Mouse (Mus musculus) forebrain, postnatal 0 days (tissue): ENCODE measurements around the gene Cfap54. TPM values are rescaled to one million over a fixed set of nuclear protein-coding genes. Genes with fewer than 3 reads are reported as not detected.

Source experiments
- ATAC-seq: fragments of 200-750 bp; cut with Nextera tagmentation; 2 replicates; pipeline ENCODE4 v1.8.0; 2017; ENCODE audit warnings: mild to moderate bottlenecking, moderate library complexity
- DNase-seq: peaks from one replicate; pipeline ENCODE4 v3.0.0-alpha.2; 2015
- H3K27ac ChIP-seq: fragments of 300-500 bp; sonication (generic); 2 replicates; pipeline ENCODE4 v1.5.1; 2014; ENCODE audit warnings: low read depth, mild to moderate bottlenecking, antibody characterized with exemption, low read length, moderate library complexity, mixed read lengths
- H3K27me3 ChIP-seq: fragments of 300-500 bp; sonication (generic); 2 replicates; pipeline ENCODE4 v1.6.1; 2014; ENCODE audit warnings: mild to moderate bottlenecking, low read length, mixed read lengths; ENCODE audit not compliant: insufficient read depth
- H3K36me3 ChIP-seq: fragments of 300-500 bp; sonication (generic); 2 replicates; pipeline ENCODE4 v1.6.1; 2014; ENCODE audit warnings: mild to moderate bottlenecking, moderate library complexity; ENCODE audit not compliant: insufficient read depth
- H3K4me1 ChIP-seq: fragments of 300-500 bp; sonication (generic); 2 replicates; pipeline ENCODE4 v1.6.1; 2014; ENCODE audit warnings: antibody characterized with exemption; ENCODE audit not compliant: insufficient read depth
- H3K4me2 ChIP-seq: fragments of 300-500 bp; sonication (generic); 2 replicates; pipeline ENCODE4 v1.6.1; 2014; ENCODE audit warnings: low read depth, mild to moderate bottlenecking, moderate library complexity
- H3K4me3 ChIP-seq: fragments of 300-500 bp; sonication (generic); 2 replicates; pipeline ENCODE4 v1.5.1; 2014; ENCODE audit warnings: low read depth, low read length, mixed read lengths
- H3K9ac ChIP-seq: fragments of 300-500 bp; sonication (generic); 2 replicates; pipeline ENCODE4 v1.6.1; 2014; ENCODE audit warnings: mild to moderate bottlenecking
- H3K9me3 ChIP-seq: fragments of 300-500 bp; sonication (generic); 2 replicates; pipeline ENCODE4 v1.6.1; 2016; ENCODE audit warnings: low read length
- CTCF ChIP-seq: sonication (generic); IDR thresholded peaks from 2 replicates; pipeline ENCODE4 v1.5.1; 2016; ENCODE audit warnings: antibody characterized with exemption, control low read depth, low read depth
- WGBS: fragments of 180-500 bp; shearing (Covaris S2); extraction: QIAGEN DNeasy Blood & Tissue Kit; methylation state at CpG from one replicate; pipeline ENCODE4 v1.1.7; 2014; 5-methylcytosine and 5-hydroxymethylcytosine counted together
- polyA plus RNA-seq: library from polyadenylated mRNA; unstranded; fragments of >200 nt; fragmentation: Nextera tagmentation; extraction: Ambion mirVana; gene quantifications from 2 replicates; pipeline ENCODE4 v1.2.1, GENCODE M21; 2015
- total RNA-seq: library from RNA; depleted of rRNA; stranded (reverse); fragments of >200 nt; gene quantifications from 2 replicates; pipeline ENCODE4 v1.2.3, GENCODE M21; 2014

Cfap54 gene
- total and polyA plus RNA-seq, 2 experiments from 2014 or later = 4.2 to 4.8 TPM

- WGBS = 86% methylated on average over 2 of the region's 2 CpGs
- no peaks in the 10 kb centered on the region for H3K27me3 ChIP-seq
- H3K36me3 ChIP-seq = no peaks in the 10 kb centered on the region
- DNase-seq (no peak), ATAC-seq (no peak)
- TF ChIP-seq CTCF = no peak
- no peak overlapping the region for H3K27ac ChIP-seq
- no peak overlapping the region for H3K9ac ChIP-seq
- no peak overlapping the region for H3K4me3 ChIP-seq
- no peaks in the 10 kb centered on the region for H3K4me1 ChIP-seq
- H3K9me3 ChIP-seq = no peaks in the 10 kb centered on the region
- H3K4me2 ChIP-seq = no peak overlapping the region
These were observed 8.6 kb downstream of the Cfap54 start for GRCm38 (mm10) chr10:93072769-93073168.

- H3K4me1 ChIP-seq = no peaks in the 10 kb centered on the region
- no peak for TF ChIP-seq CTCF
- no peak overlapping the region for H3K9ac ChIP-seq
- no peaks in the 10 kb centered on the region for H3K36me3 ChIP-seq
- DNase-seq (no peak), ATAC-seq (no peak)
- H3K4me2 ChIP-seq = no peak overlapping the region
- no peak overlapping the region for H3K4me3 ChIP-seq
- H3K27ac ChIP-seq = no peak overlapping the region
- H3K9me3 ChIP-seq = no peaks in the 10 kb centered on the region
- WGBS = 44% methylated on average over 3 of the region's 3 CpGs
- no peaks in the 10 kb centered on the region for H3K27me3 ChIP-seq
These were observed 9.7 kb downstream of the Cfap54 start for GRCm38 (mm10) chr10:93071753-93072152.

- H3K27ac ChIP-seq = peak overlapping the region; percentile 54; the same call in 1 of the 2 replicates
- no peak overlapping the region for H3K9ac ChIP-seq
- peak; percentile 68 for TF ChIP-seq CTCF
- no peaks in the 10 kb centered on the region for H3K36me3 ChIP-seq
- H3K4me1 ChIP-seq = no peaks in the 10 kb centered on the region
- no peaks in the 10 kb centered on the region for H3K27me3 ChIP-seq
- no peak overlapping the region for H3K4me2 ChIP-seq
- DNase-seq (peak; percentile 74), ATAC-seq (peak; percentile 83)
- H3K4me3 ChIP-seq = no peak overlapping the region
- WGBS = 67% methylated on average over 9 of the region's 9 CpGs
- no peaks in the 10 kb centered on the region for H3K9me3 ChIP-seq
These were observed 11.1 kb downstream of the Cfap54 start for GRCm38 (mm10) chr10:93070121-93070898.

- Histone ChIP-seq H3K4me1 (no peaks in the 10 kb centered on the region), H3K27ac (peak overlapping the region; percentile 54; the same call in 1 of the 2 replicates), H3K4me3 (no peak overlapping the region), H3K36me3 (no peaks in the 10 kb centered on the region), H3K9me3 (no peaks in the 10 kb centered on the region), H3K9ac (no peak overlapping the region), H3K4me2 (no peak overlapping the region), H3K27me3 (no peaks in the 10 kb centered on the region)
- ATAC-seq (no peak), DNase-seq (no peak)
- 58% methylated on average over 6 of the region's 6 CpGs for WGBS
- TF ChIP-seq CTCF = no peak
These were observed 11.7 kb downstream of the Cfap54 start for GRCm38 (mm10) chr10:93069721-93070120.

- no peaks in the 10 kb centered on the region for H3K9me3 ChIP-seq
- no peak overlapping the region for H3K4me2 ChIP-seq
- no peaks in the 10 kb centered on the region for H3K4me1 ChIP-seq
- H3K9ac ChIP-seq = no peak overlapping the region
- DNase-seq (no peak), ATAC-seq (no peak)
- H3K27ac ChIP-seq = peak overlapping the region; percentile 29; the same call in 1 of the 2 replicates
- H3K36me3 ChIP-seq = no peaks in the 10 kb centered on the region
- WGBS = 85% methylated on average over 6 of the region's 6 CpGs
- H3K27me3 ChIP-seq = no peaks in the 10 kb centered on the region
- no peak overlapping the region for H3K4me3 ChIP-seq
- no peak for TF ChIP-seq CTCF
These were observed 12.3 kb downstream of the Cfap54 start for GRCm38 (mm10) chr10:93069041-93069679.

GRCm38 (mm10) chr10:93064973-93065372, 16.4 kb downstream of the Cfap54 start:
- DNase-seq = peak; percentile 38
- TF ChIP-seq CTCF = no peak

GRCm38 (mm10) chr10:93063576-93063975, 17.8 kb downstream of the Cfap54 start:
- Histone ChIP-seq H3K27me3 (no peaks in the 10 kb centered on the region), H3K4me3 (no peak overlapping the region), H3K4me1 (no peaks in the 10 kb centered on the region), H3K36me3 (no peaks in the 10 kb centered on the region), H3K27ac (no peak overlapping the region), H3K9ac (no peak overlapping the region), H3K9me3 (no peaks in the 10 kb centered on the region), H3K4me2 (no peak overlapping the region)
- ATAC-seq (no peak), DNase-seq (no peak)
- TF ChIP-seq CTCF = no peak
- WGBS = 57% methylated on average over 3 of the region's 3 CpGs

More at GRCm38 (mm10) chr10:93064973-93065372, 16.4 kb downstream of the Cfap54 start:
- H3K9ac ChIP-seq = no peak overlapping the region
- H3K27ac ChIP-seq = no peak overlapping the region
- no peaks in the 10 kb centered on the region for H3K36me3 ChIP-seq
- no peaks in the 10 kb centered on the region for H3K27me3 ChIP-seq
- no peak overlapping the region for H3K4me2 ChIP-seq
- 63% methylated on average over 10 of the region's 10 CpGs for WGBS
- H3K4me1 ChIP-seq = no peaks in the 10 kb centered on the region
- no peaks in the 10 kb centered on the region for H3K9me3 ChIP-seq
- H3K4me3 ChIP-seq = no peak overlapping the region
- ATAC-seq = no peak
